Mouse (Mus musculus): ENCODE measurements around the gene 4632433K11Rik.
"Not testable (repeated sequence)": the region's sequence is repeated elsewhere in the genome, so short reads cannot be mapped to it uniquely, and the experiment has no call there.

4632433K11Rik gene

DNA sequence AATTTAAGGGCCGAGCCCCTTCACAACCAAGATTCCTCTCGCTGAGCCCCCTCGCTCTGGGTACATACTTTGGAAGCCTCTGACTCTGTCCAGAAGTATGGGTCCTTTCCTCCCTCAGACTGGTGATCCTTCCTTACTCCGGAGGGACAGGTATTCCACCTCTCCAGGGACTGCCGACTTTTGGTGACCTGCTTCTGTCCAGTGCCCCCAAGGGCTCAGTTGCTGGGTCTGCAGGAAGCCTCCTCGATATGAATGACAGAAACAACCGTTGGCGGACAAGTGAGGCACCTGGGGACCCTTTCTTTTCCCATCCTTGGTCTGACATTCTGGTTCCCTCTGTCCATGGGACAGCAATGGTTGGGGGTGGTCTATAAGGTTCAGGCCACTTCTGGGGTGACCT is 23.5 kb downstream of the 4632433K11Rik start:
- no peak for DNase-seq

- no peak for DNase-seq
These were observed 23.9 kb downstream of the 4632433K11Rik start for GRCm38 (mm10) chr7:5057804-5058203.

- DNase-seq, result no peak
These were observed 24.7 kb downstream of the 4632433K11Rik start for GRCm38 (mm10) chr7:5058631-5059030.

DNA sequence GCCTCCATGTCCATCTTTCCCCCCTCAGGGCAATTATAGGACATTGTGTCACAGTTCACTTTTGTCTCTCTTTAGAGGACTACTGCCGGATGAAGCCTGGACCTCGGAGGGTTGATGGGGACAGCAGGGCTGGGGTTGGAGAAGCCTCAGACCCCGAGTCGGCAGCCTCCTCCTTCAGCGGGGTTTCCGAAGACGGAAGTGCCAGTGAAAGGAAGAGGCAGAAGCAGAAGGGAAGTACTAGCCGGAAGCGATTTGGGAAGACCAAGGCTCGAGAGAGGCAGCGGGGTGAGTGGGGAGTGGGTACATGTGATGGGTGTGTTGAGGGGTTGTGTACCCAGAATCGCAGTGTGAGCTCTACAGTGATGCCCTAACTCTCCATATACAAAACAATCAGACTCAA is 25.5 kb downstream of the 4632433K11Rik start:
- no peak for DNase-seq

- peak; percentile 56 to 67 for DNase-seq
These were observed 26.4 kb downstream of the 4632433K11Rik start for GRCm38 (mm10) chr7:5060239-5060731.

DNA sequence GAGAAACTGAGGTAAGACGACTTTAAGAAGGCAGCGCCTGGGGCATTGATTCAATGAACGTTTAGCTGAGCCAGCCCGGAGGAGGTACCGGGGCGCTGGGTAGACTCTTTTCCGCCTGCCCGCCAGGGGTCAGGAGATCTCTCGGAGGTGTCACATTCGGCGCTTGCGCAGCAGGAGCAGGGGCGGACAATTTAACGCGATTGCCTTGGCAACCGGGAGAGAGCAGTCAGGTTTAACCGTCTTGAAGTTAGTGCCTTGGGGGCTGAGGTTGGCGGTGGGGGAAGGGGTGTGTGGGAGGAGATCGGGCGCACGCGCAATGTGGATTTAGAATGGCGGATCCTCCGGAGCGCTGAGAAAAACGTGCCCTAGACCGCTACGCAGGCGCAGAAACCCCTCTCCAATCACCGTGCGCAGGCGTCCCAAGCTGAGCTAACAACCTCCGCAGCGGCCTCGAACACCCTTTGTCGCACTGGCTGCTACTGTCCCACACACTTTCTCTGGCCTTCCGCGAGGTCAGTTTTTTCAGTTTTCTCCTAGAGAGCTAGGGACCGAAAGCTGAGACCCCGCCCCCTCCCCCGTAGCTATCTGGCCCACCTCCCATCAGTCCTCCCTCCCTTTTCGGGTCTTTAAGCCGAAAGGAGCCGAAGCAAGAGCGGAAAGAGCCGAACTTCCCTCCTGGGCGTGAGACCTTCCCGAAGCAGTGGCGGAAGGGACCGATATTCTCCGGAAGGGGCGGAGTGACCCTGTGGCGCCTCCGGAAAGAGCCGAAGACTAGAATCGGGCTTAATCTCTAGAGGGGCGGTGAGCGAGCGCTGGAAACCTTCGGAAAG is 27.2 kb downstream of the 4632433K11Rik start:
- DNase-seq, result peak; percentile 95 to 98

DNA sequence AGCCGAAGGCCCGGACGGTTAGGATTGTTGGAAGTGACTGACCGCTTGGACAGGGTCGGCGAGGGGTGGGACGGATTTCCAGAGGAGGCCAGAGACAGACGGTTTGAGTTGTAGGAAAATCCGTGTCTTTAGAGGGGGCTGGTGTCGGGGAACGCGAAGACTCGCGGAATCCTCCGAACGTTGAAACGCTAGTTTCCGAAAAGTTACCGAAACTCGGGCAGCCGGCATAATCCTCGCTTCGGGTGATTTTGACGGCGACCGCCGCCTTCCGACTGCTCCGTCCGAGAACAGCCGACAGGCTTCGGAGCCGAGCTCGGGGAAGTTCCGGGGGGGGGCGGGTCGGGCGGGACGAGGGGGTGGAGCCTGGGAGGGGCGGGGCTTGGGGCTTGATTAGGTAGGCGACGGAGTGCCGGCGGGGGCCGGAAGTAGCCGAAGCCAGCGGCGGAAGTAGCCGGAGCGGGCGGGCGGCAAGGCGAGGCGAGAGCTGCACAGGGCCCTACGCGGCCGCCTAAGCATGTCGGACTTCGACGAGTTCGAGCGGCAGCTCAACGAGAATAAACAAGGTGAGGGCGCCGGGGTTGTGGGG is 27.9 kb downstream of the 4632433K11Rik start, which contains the start of gene U2af2:
Gene U2af2, plus strand, starts transcription at position 370 of the 586 bp plus-strand sequence.
- DNase-seq, result peak; percentile 90 to 91

- DNase-seq, result peak in 1 of 2 experiments; percentile 63
These were observed 28.6 kb downstream of the 4632433K11Rik start for GRCm38 (mm10) chr7:5062360-5063001.

DNA sequence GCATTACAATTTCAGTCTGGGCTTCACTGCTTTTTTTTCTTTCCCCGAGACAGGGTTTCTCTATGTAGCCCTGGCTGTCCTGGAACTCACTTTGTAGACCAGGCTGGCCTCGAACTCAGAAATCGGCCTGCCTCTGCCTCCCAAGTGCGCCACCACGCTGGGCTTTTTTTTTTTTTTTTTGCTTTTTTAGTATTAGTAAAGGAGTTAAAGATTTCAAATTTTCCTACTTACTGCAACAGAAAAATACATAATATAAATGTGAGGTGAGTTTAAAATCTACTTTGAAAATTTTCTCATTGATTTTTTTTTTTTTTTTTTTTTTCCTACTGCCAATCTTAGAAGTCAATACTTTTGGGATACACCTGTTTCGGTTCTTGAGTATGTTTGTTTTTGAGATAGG is 31.0 kb downstream of the 4632433K11Rik start:
- DNase-seq, result no peak

DNA sequence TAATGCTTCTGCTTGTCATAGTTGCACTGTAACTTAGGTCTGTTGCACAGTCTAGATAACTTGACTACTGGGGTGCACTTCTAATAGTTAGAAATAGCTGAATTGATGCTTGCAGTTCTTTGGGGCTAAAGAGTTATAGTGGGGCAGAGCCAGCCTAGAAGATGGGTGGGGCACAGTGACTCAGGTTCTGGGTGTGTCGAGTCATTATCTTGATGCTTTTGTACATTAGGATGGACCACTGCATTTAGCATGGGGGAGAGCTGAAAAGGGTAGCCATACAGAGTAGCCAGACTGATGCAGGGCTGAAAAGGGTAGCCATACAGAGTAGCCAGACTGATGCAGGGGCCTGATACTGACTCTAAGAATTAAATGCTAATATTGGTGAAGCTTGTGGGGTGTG is 39.7 kb downstream of the 4632433K11Rik start:
- no peak for DNase-seq

DNA sequence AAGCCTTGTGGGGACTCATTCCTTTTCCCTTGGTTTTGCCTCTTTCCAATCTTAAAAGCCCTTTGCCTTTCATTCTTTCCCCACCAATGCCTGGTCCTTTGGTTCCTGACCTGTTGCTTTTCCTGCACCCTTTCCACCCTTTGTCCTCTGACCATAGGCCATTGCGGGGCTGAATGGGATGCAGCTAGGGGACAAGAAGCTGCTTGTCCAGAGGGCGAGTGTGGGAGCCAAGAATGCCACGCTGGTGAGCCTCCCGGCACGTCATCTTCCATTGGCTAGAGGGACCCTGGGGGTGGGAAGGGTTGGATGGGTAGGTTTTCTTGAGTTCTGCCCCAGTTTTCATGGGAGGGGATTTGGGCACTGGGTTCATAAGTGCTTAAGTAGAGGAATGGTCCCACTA is 41.1 kb downstream of the 4632433K11Rik start:
- no peak for DNase-seq

GRCm38 (mm10) chr7:5076931-5077330 is 43.0 kb downstream of the 4632433K11Rik start:
- DNase-seq, result no peak

- not testable (repeated sequence) for DNase-seq
These were observed 45.6 kb downstream of the 4632433K11Rik start for GRCm38 (mm10) chr7:5079365-5080009.

DNA sequence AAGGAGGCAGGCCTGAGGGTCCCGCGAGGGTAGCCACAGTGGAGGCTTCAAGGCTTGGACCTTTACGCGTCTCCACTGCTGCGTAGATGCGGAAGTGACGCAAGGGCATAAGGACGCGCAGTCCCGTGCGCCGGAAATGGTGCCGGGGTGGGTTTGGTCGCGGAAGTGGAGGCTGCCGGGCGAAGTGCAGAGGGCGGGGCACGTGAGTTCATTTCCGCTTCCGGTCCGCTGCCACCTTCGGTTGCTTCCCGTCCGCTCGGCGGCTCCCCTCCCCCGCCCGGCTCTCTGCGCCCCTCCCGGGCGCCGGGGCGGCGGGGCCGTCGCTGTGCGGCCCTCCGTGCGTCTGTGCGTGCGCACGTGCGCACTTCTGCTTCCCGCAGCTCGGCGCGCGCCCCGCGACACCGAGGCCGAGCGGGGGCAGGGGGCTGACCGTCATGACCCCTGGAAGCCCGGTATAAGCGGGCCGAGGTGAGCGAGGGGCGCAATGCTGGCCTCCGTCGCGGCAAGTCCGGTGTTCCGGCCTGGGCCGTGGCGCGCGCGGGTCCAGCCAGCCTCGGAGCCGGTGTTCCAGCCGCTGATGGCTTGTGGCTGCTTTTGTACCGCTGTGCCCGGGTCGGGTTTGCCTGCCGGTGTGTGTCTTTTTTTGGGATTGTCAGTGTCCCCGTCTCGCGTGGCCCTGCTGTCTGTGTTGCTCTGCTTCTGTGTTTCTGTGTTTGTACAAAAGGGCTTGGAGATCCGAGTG is 46.3 kb downstream of the 4632433K11Rik start, which contains the start of gene Epn1:
Gene Epn1, plus strand, starts transcription at position 226 of the 742 bp plus-strand sequence.
- DNase-seq, result peak; percentile 93 to 95

GRCm38 (mm10) chr7:5080815-5081214 is 46.9 kb downstream of the 4632433K11Rik start:
- no peak for DNase-seq

DNA sequence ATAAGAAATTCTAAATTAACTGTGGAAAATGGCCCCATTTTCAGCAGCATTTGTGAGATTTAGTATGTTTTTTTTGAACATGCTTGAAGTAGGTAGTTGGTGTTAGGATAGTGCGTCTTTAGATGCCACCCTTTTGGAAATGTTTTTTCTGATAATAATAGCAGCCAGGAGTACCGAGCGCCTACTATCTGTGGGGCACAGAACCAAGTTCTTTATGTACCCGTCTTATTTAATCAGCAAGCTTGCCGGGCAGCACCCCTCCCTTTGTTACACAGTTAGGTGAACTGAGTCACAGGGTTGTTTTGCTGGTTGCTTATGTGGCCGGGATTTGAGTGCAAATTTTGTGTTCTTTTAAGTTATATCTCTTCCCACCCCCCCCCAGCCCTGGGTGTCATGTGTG is 47.3 kb downstream of the 4632433K11Rik start:
- no peak for DNase-seq

DNA sequence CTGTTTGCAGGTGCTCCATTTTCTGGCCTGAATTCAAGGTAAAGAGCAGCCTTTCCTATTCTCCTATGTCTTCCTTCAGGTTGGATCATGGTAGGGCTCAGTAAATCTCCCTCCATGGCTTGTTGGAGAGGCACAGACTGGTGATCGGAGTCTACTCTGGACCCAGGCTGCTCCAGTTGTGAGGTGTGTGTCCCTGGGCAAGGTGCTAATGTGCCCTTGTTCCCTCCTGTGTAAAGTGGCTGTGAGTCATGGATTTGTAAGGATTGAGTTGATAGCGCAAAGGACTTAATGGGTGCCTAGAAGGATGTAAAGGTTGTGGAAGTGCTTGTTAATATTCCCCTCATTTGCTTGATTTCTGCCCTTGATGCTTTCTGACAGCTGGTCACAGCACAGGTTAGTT is 48.0 kb downstream of the 4632433K11Rik start:
- DNase-seq, result no peak

- no peak for DNase-seq
These were observed 49.6 kb downstream of the 4632433K11Rik start for GRCm38 (mm10) chr7:5083325-5084105.

Measured in thymus, adult 18-20 months (tissue).